Mouse (Mus musculus) testis, postnatal 14 days (tissue): Measurements from ENCODE around the gene Map2k5.

Experiments
- DNase-seq: peaks from one replicate; pipeline ENCODE4 v3.0.0; 2021; ENCODE audit warnings: low spot score

The Map2k5 gene

GRCm38 (mm10) chr9:63257739-63258138 is 120.0 kb downstream of the Map2k5 start:
- no peak for DNase-seq

- DNase-seq: no peak
Observed at GRCm38 (mm10) chr9:63250841-63251626, 126.7 kb downstream of the Map2k5 start.

GRCm38 (mm10) chr9:63248095-63248787 is 129.5 kb downstream of the Map2k5 start:
- no peak for DNase-seq

- DNase-seq: no peak
Observed at GRCm38 (mm10) chr9:63246568-63247169, 131.0 kb downstream of the Map2k5 start.

- DNase-seq: no peak
Observed at GRCm38 (mm10) chr9:63241961-63242360, 135.7 kb downstream of the Map2k5 start.

GRCm38 (mm10) chr9:63241241-63241640 is 136.5 kb downstream of the Map2k5 start:
- no peak for DNase-seq

- no peak for DNase-seq
Observed at GRCm38 (mm10) chr9:63234356-63234755, 143.3 kb downstream of the Map2k5 start.

GRCm38 (mm10) chr9:63230289-63230688 is 147.4 kb downstream of the Map2k5 start:
- no peak for DNase-seq

GRCm38 (mm10) chr9:63229124-63229523 is 148.6 kb downstream of the Map2k5 start:
- no peak for DNase-seq

- DNase-seq: no peak
Observed at GRCm38 (mm10) chr9:63222161-63222560, 155.5 kb downstream of the Map2k5 start.

GRCm38 (mm10) chr9:63219851-63220250 is 157.9 kb downstream of the Map2k5 start:
- DNase-seq: no peak

GRCm38 (mm10) chr9:63215031-63215430 is 162.7 kb downstream of the Map2k5 start:
- DNase-seq: no peak

GRCm38 (mm10) chr9:63206769-63207276 is 170.9 kb downstream of the Map2k5 start:
- DNase-seq: no peak

GRCm38 (mm10) chr9:63203461-63203860 is 174.2 kb downstream of the Map2k5 start:
- no peak for DNase-seq

- no peak for DNase-seq
Observed at GRCm38 (mm10) chr9:63201376-63202323, 176.1 kb downstream of the Map2k5 start.

GRCm38 (mm10) chr9:63197252-63197651 is 180.4 kb downstream of the Map2k5 start:
- no peak for DNase-seq

- DNase-seq: no peak
Observed at GRCm38 (mm10) chr9:63196114-63196682, 181.5 kb downstream of the Map2k5 start.

GRCm38 (mm10) chr9:63195523-63195922 is 182.2 kb downstream of the Map2k5 start:
- no peak for DNase-seq

GRCm38 (mm10) chr9:63194791-63195190 is 182.9 kb downstream of the Map2k5 start:
- DNase-seq: no peak

GRCm38 (mm10) chr9:63192809-63193208 is 184.9 kb downstream of the Map2k5 start:
- DNase-seq: no peak

GRCm38 (mm10) chr9:63187310-63187709 is 190.4 kb downstream of the Map2k5 start:
- DNase-seq: no peak
